Mouse (Mus musculus): ENCODE measurements around the gene Pafah2. TPM values are rescaled to one million over a fixed set of nuclear protein-coding genes. Genes with fewer than 3 reads are reported as not detected.

Pafah2 gene
- total RNA-seq, 2 experiments from 2014 or later = 24.1 to 41.0 TPM

- no peak for ATAC-seq (replicated peaks; ENCODE audit: low FRiP score, low TSS enrichment, poor library complexity, severe bottlenecking)
These were observed 13.2 kb downstream of the Pafah2 start for GRCm38 (mm10) chr4:134409286-134409685.

- no peak for ATAC-seq (replicated peaks; ENCODE audit: low FRiP score, low TSS enrichment, poor library complexity, severe bottlenecking)
These were observed 20.1 kb downstream of the Pafah2 start for GRCm38 (mm10) chr4:134416177-134416576.

- ATAC-seq (replicated peaks; ENCODE audit: low FRiP score, low TSS enrichment, poor library complexity, severe bottlenecking) = no peak
These were observed 20.5 kb downstream of the Pafah2 start for GRCm38 (mm10) chr4:134416602-134417001.

GRCm38 (mm10) chr4:134417111-134417510 is 21.0 kb downstream of the Pafah2 start:
- ATAC-seq (replicated peaks; ENCODE audit: low FRiP score, low TSS enrichment, poor library complexity, severe bottlenecking) = no peak

- ATAC-seq (replicated peaks; ENCODE audit: low FRiP score, low TSS enrichment, poor library complexity, severe bottlenecking) = no peak
These were observed 25.9 kb downstream of the Pafah2 start for GRCm38 (mm10) chr4:134421971-134422370.

GRCm38 (mm10) chr4:134423949-134424348 is 27.8 kb downstream of the Pafah2 start:
- no peak for ATAC-seq (replicated peaks; ENCODE audit: low FRiP score, low TSS enrichment, poor library complexity, severe bottlenecking)

- ATAC-seq (replicated peaks; ENCODE audit: low FRiP score, low TSS enrichment, poor library complexity, severe bottlenecking) = no peak
These were observed 29.0 kb downstream of the Pafah2 start for GRCm38 (mm10) chr4:134425088-134425487.

- no peak for ATAC-seq (replicated peaks; ENCODE audit: low FRiP score, low TSS enrichment, poor library complexity, severe bottlenecking)
These were observed 34.4 kb downstream of the Pafah2 start for GRCm38 (mm10) chr4:134430381-134431004.

GRCm38 (mm10) chr4:134432686-134433360 is 36.7 kb downstream of the Pafah2 start:
- no peak for ATAC-seq (replicated peaks; ENCODE audit: low FRiP score, low TSS enrichment, poor library complexity, severe bottlenecking)

GRCm38 (mm10) chr4:134436185-134436584 is 40.1 kb downstream of the Pafah2 start:
- no peak for ATAC-seq (replicated peaks; ENCODE audit: low FRiP score, low TSS enrichment, poor library complexity, severe bottlenecking)

GRCm38 (mm10) chr4:134436659-134437058 is 40.5 kb downstream of the Pafah2 start:
- no peak for ATAC-seq (replicated peaks; ENCODE audit: low FRiP score, low TSS enrichment, poor library complexity, severe bottlenecking)

- ATAC-seq (replicated peaks; ENCODE audit: low FRiP score, low TSS enrichment, poor library complexity, severe bottlenecking) = peak; percentile 91
These were observed 43.0 kb downstream of the Pafah2 start for GRCm38 (mm10) chr4:134439119-134439518.

GRCm38 (mm10) chr4:134439919-134440318 is 43.8 kb downstream of the Pafah2 start:
- ATAC-seq (replicated peaks; ENCODE audit: low FRiP score, low TSS enrichment, poor library complexity, severe bottlenecking) = peak; percentile 51

GRCm38 (mm10) chr4:134442216-134442615 is 46.1 kb downstream of the Pafah2 start:
- no peak for ATAC-seq (replicated peaks; ENCODE audit: low FRiP score, low TSS enrichment, poor library complexity, severe bottlenecking)

- ATAC-seq (replicated peaks; ENCODE audit: low FRiP score, low TSS enrichment, poor library complexity, severe bottlenecking) = no peak
These were observed 47.5 kb downstream of the Pafah2 start for GRCm38 (mm10) chr4:134443589-134443988.

- ATAC-seq (replicated peaks; ENCODE audit: low FRiP score, low TSS enrichment, poor library complexity, severe bottlenecking) = no peak
These were observed 48.8 kb downstream of the Pafah2 start for GRCm38 (mm10) chr4:134444949-134445348.

GRCm38 (mm10) chr4:134445489-134445888 is 49.4 kb downstream of the Pafah2 start:
- ATAC-seq (replicated peaks; ENCODE audit: low FRiP score, low TSS enrichment, poor library complexity, severe bottlenecking) = no peak

- no peak for ATAC-seq (replicated peaks; ENCODE audit: low FRiP score, low TSS enrichment, poor library complexity, severe bottlenecking)
These were observed 51.8 kb downstream of the Pafah2 start for GRCm38 (mm10) chr4:134447966-134448365.

- ATAC-seq (replicated peaks; ENCODE audit: low FRiP score, low TSS enrichment, poor library complexity, severe bottlenecking) = no peak
These were observed 53.7 kb downstream of the Pafah2 start for GRCm38 (mm10) chr4:134449595-134450391.

GRCm38 (mm10) chr4:134450392-134451195 is 54.5 kb downstream of the Pafah2 start:
- ATAC-seq (replicated peaks; ENCODE audit: low FRiP score, low TSS enrichment, poor library complexity, severe bottlenecking) = no peak
